ENCODE assay signal across 16 mouse cellular contexts in genomic region chr8:126327786-126328185, GRCm38 (mm10).
DNase-seq lines count a peak whose midpoint lies in the region.
"Had no signal": no experiment of that assay in that cellular context is flagged by ENCODE, and none has a peak within 500 bp of the region (broad histone marks: within the 10 kb centered on the region; RNA-seq: fewer than 3 reads in every experiment).

No protein-coding gene starts in this region.

- DNase-seq in cerebellum, adult 18-20 months: peak; percentile 45 to 51
- DNase-seq in cerebellum, postnatal 4 days (ENCODE audit: low spot score in 2 of 2): no peak
- peak; percentile 14 for DNase-seq in Muller cell, postnatal 12 days (ENCODE audit: inconsistent ontology term)
- DNase-seq in cerebellum, adult 9-11 months: peak; percentile 56
- DNase-seq in embryo, embryonic 11 days: peak; percentile 25
- no peak for DNase-seq in kidney, postnatal 14 days
- no peak for DNase-seq in left cerebral cortex, adult 9 months (ENCODE audit: low spot score in 2 of 2)
- no peak for DNase-seq in kidney, postnatal 25 days
- DNase-seq: adrenal gland, postnatal 10 days; heart, postnatal 4 days; layer of hippocampus, adult 9-11 months; liver, embryonic 13.5 days; lung, adult 2 months; lung, postnatal 14 days; retina, postnatal 1 day; thymus, postnatal 25 days had no signal

Comparison
In these comparisons a context has a peak if more than half of its experiments do, and no peak if none do; other contexts are left out.
1. DNase-seq: peak in cerebellum, adult 18-20 months (2 of 2), Muller cell, postnatal 12 days (single experiment), cerebellum, adult 9-11 months (single experiment) and embryo, embryonic 11 days (single experiment); none in cerebellum, postnatal 4 days (0 of 2), kidney, postnatal 14 days (single experiment), left cerebral cortex, adult 9 months (0 of 2) and kidney, postnatal 25 days (0 of 2).